Mouse (Mus musculus): ENCODE data around the gene Akap7.
"Not testable (repeated sequence)": the region's sequence is repeated elsewhere in the genome, so short reads cannot be mapped to it uniquely, and the experiment has no call there.

Akap7 gene

GRCm38 (mm10) chr10:25253006-25253405, 54.7 kb downstream of the Akap7 start:
- DNase-seq: no peak

- peak; percentile 49 to 70 for DNase-seq
Observed at GRCm38 (mm10) chr10:25250108-25250507, 57.6 kb downstream of the Akap7 start.

- no peak for DNase-seq
Observed at GRCm38 (mm10) chr10:25246173-25246572, 61.5 kb downstream of the Akap7 start.

GRCm38 (mm10) chr10:25239156-25239555, 68.5 kb downstream of the Akap7 start:
- peak in 1 of 2 experiments; percentile 48 for DNase-seq

- no peak for DNase-seq
Observed at GRCm38 (mm10) chr10:25234080-25234479, 73.6 kb downstream of the Akap7 start.

GRCm38 (mm10) chr10:25232700-25233099, 75.0 kb downstream of the Akap7 start:
- DNase-seq: no peak

GRCm38 (mm10) chr10:25231358-25231757, 76.3 kb downstream of the Akap7 start:
- no peak for DNase-seq

GRCm38 (mm10) chr10:25224371-25224770, 83.3 kb downstream of the Akap7 start:
- no peak for DNase-seq

GRCm38 (mm10) chr10:25220754-25221153, 86.9 kb downstream of the Akap7 start:
- DNase-seq: no peak

GRCm38 (mm10) chr10:25219901-25220495, 87.7 kb downstream of the Akap7 start:
- DNase-seq: no peak

GRCm38 (mm10) chr10:25219220-25219628, 88.4 kb downstream of the Akap7 start:
- DNase-seq: peak; percentile 57 to 75

- DNase-seq: no peak
Observed at GRCm38 (mm10) chr10:25218746-25219145, 88.9 kb downstream of the Akap7 start.

- DNase-seq: no peak
Observed at GRCm38 (mm10) chr10:25215977-25216376, 91.7 kb downstream of the Akap7 start.

- no peak for DNase-seq
Observed at GRCm38 (mm10) chr10:25213716-25214115, 94.0 kb downstream of the Akap7 start.

GRCm38 (mm10) chr10:25208619-25209018, 99.1 kb downstream of the Akap7 start:
- DNase-seq: no peak

GRCm38 (mm10) chr10:25207866-25208265, 99.8 kb downstream of the Akap7 start:
- no peak for DNase-seq

- no peak for DNase-seq
Observed at GRCm38 (mm10) chr10:25200691-25201090, 107.0 kb downstream of the Akap7 start.

- DNase-seq: peak; percentile 44 to 45
Observed at GRCm38 (mm10) chr10:25199510-25200353, 107.9 kb downstream of the Akap7 start.

- DNase-seq: no peak
Observed at GRCm38 (mm10) chr10:25198575-25198974, 109.1 kb downstream of the Akap7 start.

- no peak for DNase-seq
Observed at GRCm38 (mm10) chr10:25198048-25198447, 109.6 kb downstream of the Akap7 start.

GRCm38 (mm10) chr10:25192180-25193073, 115.2 kb downstream of the Akap7 start:
- DNase-seq: no peak

- no peak for DNase-seq
Observed at GRCm38 (mm10) chr10:25191166-25191565, 116.5 kb downstream of the Akap7 start.

- not testable (repeated sequence) for DNase-seq
Observed at GRCm38 (mm10) chr10:25186240-25186639, 121.4 kb downstream of the Akap7 start.

Measured in kidney, postnatal 25 days (tissue).